Mouse (Mus musculus): ENCODE measurements around the gene Rpl13a.

DNA sequence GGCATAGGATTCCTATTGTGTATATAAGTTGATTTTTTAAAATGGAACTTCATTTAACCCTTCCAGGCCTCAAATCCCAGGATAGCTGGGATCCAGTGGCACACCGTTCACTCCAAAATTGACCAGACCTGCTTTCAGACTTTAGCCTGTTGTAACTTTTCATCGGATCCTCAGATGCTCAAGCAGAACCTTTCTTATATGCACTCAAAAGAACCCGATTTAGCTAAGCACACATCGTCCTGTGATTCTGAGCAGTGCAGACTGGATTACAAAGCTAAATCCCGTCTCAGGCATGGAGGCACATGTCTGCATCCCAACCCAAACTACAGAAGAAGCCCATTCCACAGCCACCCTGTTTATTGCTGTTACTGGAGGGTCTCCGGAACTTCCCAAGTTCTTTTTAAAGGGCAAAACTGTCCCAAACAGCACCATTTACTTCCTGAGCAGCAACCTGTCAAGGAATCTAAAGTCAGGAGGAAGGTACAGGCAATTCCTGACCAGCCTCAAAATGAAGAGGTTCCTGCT lies 799 bp downstream of the Rpl13a start:
- TF ChIP-seq CTCF (IDR thresholded peaks at IDR 0.05; ENCODE audit: control insufficient read depth, insufficient read depth, insufficient read length) = no peak
- TF ChIP-seq CEBPB (IDR thresholded peaks at IDR 0.05; ENCODE audit: low read depth) = no peak
- TF ChIP-seq USF1 (IDR thresholded peaks at IDR 0.05; ENCODE audit: low read depth) = no peak
- peak; percentile 41 for TF ChIP-seq MAX (IDR thresholded peaks at IDR 0.05)
